Mouse (Mus musculus): ENCODE results near the gene 4931440F15Rik.
"Not testable (repeated sequence)": the region's sequence is repeated elsewhere in the genome, so short reads cannot be mapped to it uniquely, and the experiment has no call there.

DNA sequence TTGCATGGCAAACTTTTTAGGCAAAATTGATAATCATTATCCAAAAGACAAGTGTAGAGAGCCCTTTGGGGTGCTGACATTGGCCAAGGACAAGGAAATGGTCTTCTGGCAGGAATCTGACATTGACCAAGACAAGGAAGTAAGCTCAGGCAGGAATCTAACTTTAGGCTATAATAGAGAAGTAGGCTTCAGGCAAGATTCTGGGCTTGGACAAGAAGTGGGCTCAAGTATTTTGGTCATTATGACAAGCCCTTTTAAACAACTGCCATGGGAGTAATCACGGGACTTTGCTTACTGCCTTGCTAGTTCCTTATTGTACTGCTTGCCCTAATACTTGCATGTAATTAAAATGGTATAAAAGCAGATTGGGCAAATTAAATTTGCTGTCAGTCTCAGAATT lies 49.3 kb upstream of the 4931440F15Rik start:
- TF ChIP-seq GATA1, TAL1 (IDR thresholded peaks at IDR 0.05; ENCODE audit: low read length): not testable (repeated sequence)
